Mouse (Mus musculus) natural killer cell, adult 2 months (primary cell): ENCODE measurements around the gene Plcb1.

Experiments
- DNase-seq, 2 experiments: peaks; one replicate each; pipeline ENCODE4 v3.0.0; 2022; ENCODE audit warnings: low spot score in 2 of 2

The Plcb1 gene

DNA sequence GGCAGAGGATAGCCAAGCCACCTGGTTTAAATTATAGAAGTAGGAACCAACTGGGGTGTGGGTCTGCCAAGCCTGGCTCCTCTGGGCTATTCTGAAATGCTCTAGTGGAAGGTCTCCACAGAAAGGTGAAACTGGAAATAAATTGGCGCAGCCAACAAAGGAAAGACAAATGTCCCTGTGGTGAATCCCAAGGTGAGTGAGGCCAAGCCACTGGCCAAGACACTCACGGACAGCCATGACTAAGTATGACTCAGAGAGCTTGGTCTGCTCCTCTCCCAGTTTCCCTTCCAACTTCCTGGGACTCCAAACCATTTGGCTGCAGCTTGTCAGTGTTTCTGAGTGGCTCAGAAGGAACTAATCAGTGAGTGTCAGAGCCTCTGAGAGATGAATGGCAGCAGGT lies 126.7 kb downstream of the Plcb1 start:
- no peak for DNase-seq

DNA sequence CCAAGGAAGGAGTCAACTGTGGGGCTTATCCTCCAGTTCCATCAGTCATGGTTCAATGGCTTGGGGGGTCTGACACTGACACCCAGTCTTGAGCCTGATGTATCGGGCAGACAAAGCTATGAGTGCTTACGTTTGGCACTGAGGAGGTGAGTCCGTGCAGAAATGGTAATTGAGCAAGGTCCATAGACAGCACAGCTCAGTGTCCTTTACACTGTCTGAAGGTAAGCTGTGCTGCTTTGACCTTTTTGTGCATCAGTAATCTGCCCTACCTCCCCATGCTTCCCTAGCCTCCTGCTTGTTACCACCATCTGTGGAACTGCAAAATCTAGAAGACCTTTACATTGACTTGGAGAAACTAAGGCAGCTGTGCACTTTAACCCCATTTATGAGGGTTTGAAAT lies 127.7 kb downstream of the Plcb1 start:
- no peak for DNase-seq

DNA sequence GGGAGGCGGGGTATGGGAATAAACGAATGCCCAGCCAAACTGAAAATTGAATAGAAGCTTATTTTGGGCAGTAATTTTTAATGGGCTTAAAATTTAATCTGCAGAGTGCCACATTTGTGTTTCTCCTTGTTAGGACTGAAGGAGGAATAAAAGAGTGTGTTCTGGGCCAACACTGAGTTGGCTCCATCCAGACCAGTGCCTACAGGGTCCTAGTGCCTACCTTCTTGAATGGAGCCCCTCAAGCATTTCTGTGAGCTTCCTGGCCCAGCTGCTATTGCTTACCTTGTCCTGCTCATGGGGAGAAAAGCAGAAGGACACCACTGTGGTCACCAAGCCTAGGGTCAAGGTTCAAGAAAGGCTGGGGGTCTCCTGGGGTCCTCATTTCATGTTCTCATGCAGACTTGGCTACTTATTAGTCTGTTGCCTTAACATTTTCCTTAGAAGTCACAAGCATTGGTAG lies 128.3 kb downstream of the Plcb1 start:
- no peak for DNase-seq

DNA sequence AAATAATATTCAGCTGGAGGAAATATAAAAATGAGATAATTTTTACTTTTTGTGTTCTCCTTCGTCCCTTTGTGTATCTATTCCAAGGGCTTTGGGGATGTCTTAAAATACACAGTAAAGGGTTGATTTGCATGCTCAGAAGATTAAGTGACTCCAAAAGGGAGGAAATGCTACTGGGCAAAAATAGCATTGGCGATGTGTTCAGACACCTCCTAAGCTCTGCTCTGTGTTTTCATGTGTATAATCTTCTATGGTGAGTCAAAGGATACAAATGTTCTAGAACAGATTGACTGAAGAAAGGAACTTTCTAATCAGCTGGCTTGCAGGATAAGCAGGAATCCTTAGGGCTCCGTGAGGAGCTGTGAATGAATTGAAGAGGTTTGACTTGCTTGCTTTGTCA lies 129.2 kb downstream of the Plcb1 start:
- no peak for DNase-seq

DNA sequence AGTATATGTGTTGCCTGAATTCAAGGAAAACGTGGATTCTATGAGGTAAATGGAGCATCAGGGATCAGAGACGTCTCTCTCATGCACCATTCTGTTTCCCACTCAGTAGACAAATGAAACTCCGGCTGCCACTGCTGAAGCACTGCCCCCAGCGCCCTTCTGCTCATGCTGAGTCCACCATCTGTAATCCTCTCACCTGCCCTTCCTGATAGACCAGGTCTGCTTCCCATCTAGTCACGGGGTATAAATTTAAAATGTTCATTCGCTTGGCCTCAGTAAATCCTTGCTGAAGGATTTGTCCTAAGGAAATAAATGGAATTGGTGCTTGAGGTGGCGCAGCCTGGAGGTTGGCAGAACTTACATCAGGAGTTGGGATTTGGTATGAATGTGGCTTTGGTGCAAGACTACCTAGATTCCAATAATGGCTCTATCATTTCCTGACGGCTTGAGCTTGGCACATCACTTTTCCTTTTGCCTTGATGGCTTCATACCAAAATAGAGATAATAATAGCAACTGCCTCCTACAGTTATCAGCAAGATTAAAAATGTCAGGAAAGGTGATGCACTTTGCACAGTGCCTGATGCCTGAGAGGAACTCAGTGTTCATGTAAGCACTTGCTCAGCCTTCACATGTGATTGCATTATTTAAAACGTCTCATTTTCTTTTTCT lies 134.9 kb downstream of the Plcb1 start:
- DNase-seq = no peak

GRCm38 (mm10) chr2:134922636-134923375 lies 136.9 kb downstream of the Plcb1 start:
- DNase-seq = no peak

DNA sequence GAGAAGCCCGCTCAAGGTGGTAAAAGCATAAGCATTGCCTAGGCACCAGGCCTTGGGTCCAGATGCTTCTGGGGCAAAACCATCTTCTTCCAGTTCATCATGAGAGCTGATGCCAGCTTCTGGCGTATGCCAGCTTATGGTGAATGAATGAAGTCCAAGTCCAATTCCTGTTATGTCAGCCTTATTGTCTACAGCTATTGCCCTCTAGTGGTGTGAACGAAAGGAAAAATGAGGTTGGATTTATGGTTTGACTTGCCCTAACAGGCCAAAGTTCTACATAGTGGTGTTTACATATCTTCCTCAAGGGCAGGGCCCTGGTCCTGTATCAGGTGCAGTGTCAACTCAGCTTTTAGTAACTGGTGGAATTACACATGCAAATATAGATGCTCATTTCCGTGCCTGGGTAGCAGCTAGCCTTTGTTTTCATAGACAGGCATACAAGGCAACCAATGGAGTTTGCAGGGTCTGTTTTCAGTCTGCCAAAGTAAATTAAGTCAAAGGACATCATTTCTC lies 138.3 kb downstream of the Plcb1 start:
- DNase-seq = no peak

GRCm38 (mm10) chr2:134926266-134926665 lies 140.4 kb downstream of the Plcb1 start:
- no peak for DNase-seq

- no peak for DNase-seq
Measured at GRCm38 (mm10) chr2:134927072-134927471, 141.2 kb downstream of the Plcb1 start.

DNA sequence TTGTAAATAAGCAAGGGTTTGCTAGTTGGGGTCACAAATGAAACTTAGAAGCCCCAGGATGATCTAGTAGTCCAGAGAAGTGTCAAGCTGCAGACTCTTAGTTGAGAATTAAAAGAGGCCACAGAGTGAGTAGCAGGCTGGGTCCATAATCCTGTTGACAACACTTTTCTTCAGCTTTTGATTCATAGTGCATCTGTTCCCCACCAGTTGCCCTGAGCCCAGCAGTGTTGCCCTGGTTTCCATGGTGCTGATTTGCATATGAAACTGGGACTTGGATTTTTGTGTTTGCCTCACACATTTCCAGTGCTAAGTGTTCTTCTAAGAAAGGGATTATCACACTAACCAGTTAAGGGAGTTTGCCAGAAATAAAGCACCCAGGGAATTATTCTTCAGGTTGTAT lies 143.6 kb downstream of the Plcb1 start:
- DNase-seq = no peak

DNA sequence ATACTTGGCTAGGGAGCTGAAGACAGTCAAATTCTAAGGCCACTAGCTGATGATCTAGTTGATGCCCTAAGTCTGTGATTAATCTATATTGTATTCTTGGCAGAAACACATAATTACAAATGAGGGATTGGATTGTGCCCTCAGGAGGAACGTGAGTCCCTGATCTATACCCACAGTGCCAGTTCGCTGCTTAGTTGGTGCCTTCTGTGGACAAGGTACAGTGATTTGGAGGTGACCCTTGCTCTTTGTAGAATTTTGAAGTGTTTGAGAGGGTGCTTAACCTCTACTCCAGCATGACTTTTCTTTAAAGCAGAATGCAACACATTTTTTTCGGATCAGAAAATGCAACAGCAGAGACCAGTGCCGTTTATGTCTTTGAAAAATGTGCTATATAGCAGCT lies 145.1 kb downstream of the Plcb1 start:
- no peak for DNase-seq

DNA sequence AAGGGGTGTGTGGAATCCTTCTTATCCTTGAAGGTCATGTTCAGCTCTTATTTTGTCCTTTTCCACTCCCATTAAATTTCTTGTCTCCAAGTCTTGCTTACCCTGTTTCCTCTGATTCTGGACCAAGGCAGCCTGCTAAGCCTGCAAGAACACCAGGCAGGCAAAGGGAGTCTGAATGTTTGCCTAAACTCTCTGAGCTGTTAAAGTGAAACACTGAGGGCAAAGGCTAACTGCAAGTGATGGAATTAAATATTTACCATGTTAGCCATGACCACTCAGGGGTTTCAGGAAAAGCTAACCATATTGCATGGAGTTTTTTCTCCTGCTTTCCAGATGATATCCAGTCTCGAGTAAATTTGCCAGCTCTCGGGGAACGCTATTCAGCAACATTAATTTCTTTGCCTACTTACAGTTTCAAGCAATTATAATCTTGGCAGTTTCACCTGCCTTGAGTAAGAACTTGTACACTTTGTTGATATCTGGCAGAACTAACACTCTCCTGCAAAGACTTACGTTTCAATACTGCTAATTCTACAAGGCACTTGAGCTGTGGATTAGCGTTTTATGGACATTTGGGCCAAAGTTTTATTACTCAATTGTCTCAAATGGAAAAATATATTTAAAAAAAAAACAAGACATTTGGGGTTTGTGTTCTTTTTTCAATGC lies 146.0 kb downstream of the Plcb1 start:
- no peak for DNase-seq

DNA sequence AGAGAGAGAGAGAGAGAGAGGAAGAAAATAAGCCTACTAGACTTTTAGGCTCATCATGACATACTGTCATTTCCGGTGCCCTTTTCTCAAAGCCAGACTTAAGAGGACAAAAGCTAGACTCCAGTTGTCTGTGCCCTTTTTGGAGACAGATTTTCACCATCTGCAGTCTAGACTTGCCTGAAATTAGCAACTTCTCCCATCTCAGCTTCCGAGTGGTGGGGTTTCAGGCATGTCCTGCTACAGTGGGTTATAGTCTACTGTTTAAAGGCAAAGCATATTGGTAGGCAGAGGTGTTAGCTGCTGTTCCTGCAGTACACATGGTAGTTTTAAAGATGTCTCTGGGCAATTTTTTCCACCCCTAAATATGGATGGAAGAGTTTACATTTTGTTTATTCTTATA lies 149.6 kb downstream of the Plcb1 start:
- DNase-seq = no peak

DNA sequence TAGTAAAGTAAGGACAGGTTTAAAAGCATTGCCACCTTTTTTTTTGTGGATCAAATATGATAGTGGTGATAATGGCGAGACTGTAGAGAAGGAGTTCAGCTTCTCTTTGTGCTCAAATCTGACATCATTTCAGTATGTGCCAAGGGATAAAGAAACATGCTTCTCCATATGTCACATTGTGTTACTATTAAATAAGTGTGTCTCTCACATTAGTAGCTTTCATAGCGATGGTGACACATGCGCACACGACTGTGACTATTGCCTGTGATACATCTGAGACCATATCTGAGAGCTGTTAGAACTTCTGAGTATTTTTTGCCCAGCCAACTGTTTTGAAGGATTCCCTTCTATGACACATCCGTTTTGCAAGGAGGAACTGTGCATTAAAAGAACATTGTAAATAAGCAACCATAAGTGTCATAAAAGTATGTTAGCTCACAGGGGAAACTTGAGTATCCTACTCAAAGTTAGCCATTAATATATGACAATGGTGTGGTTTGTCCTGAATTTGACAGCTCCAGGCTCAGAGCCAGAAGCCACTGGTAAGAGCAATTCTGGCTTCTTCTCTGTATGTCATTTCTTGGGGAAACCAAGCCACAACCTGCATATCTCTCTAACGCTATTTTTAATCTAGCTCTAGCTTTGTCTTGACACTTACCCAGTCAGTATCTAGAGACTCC lies 150.2 kb downstream of the Plcb1 start:
- no peak for DNase-seq

DNA sequence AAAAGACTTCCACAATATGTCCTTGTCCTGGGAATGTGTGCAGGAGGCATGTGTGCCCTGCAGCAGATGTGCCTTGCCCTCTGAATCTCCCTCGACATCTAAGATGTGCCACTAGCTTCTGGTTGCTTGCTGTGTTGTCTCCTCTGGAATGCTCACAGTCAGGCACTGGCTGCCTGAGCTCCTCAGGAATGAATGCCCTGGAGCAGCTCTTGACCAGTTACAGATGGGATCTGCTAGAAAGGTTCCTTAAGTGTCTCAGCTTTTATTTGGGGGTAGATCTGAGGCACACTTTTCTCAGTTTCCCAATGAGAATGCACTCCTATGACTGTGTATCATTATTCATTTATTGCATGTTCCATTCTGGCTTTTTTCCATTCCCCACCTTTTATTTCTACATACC lies 151.8 kb downstream of the Plcb1 start:
- DNase-seq = no peak

GRCm38 (mm10) chr2:134942039-134942438 lies 156.2 kb downstream of the Plcb1 start:
- DNase-seq = no peak

- DNase-seq = no peak
Measured at GRCm38 (mm10) chr2:134942919-134943318, 157.1 kb downstream of the Plcb1 start.

- no peak for DNase-seq
Measured at GRCm38 (mm10) chr2:134946331-134946730, 160.5 kb downstream of the Plcb1 start.

DNA sequence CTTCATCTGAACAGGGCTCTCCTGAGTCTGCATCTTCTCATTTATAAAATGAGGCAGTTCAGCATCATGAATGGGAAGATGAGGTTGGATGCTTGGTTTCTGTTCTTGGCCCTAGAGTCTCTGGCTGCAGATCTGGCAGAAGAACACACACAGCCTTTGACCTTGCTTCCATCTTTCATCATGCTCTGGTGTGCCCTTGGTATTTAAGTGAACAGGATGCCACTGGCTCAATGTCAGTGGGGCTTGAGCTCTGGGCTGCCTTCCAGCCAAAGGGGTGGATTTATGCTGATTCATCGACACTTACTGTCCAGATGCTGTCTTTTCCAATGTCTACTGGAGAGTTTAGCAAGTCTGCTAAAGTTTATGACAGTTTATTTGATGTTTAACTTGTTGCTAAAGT lies 161.0 kb downstream of the Plcb1 start:
- no peak for DNase-seq

DNA sequence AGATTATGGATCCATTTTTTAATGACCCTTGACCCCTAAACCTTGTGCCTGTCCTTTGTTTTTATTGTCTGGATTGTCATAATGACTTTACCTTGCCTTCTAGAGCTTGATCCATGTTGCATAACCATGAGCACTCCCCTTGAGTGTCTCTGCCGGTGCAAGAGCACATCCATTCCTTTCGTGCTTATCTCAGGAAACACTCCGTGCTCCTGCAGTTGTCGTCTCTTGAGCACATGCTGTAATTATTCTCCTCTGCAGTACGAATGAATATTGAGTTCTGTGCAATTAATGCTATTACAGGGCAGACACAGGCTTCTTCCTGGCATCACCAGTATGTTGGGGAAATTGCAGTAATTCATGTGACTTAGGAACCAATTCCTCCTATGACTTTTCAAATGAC lies 166.2 kb downstream of the Plcb1 start:
- no peak for DNase-seq

- DNase-seq = no peak
Measured at GRCm38 (mm10) chr2:134956436-134956835, 170.6 kb downstream of the Plcb1 start.

- DNase-seq = no peak
Measured at GRCm38 (mm10) chr2:134966131-134966530, 180.3 kb downstream of the Plcb1 start.
